Mouse (Mus musculus) intestine, embryonic 16.5 days (tissue): ENCODE data around the gene Eid1. TPM values are rescaled to one million over a fixed set of nuclear protein-coding genes. Genes with fewer than 3 reads are reported as not detected.

ENCODE experiments used
- ATAC-seq: fragments of 200-750 bp; cut with Nextera tagmentation; 2 replicates; pipeline ENCODE4 v1.8.0; 2017; ENCODE audit warnings: moderate TSS enrichment, moderate library complexity
- H3K27ac ChIP-seq: fragments of 300-500 bp; sonication (generic); 2 replicates; pipeline ENCODE4 v1.5.1; 2014; ENCODE audit warnings: mild to moderate bottlenecking, low read length
- H3K27me3 ChIP-seq: fragments of 300-500 bp; sonication (generic); replicated peaks from 2 replicates; pipeline ENCODE4 v1.6.1; 2014; ENCODE audit warnings: low read length, control low read depth, mixed read lengths; ENCODE audit not compliant: control insufficient read depth, insufficient read depth
- H3K36me3 ChIP-seq: fragments of 300-500 bp; sonication (generic); 2 replicates; pipeline ENCODE4 v1.6.1; 2014; ENCODE audit warnings: low read length, control low read depth; ENCODE audit not compliant: control insufficient read depth, insufficient read depth
- H3K4me1 ChIP-seq: fragments of 300-500 bp; sonication (generic); 2 replicates; pipeline ENCODE4 v1.6.1; 2014; ENCODE audit warnings: low read length, control low read depth, mixed read lengths; ENCODE audit not compliant: control insufficient read depth, insufficient read depth
- H3K4me2 ChIP-seq: fragments of 300-500 bp; sonication (generic); 2 replicates; pipeline ENCODE4 v1.6.1; 2014; ENCODE audit warnings: low read depth, low read length, control low read depth
- H3K4me3 ChIP-seq: fragments of 300-500 bp; sonication (generic); 2 replicates; pipeline ENCODE4 v1.5.1; 2014; ENCODE audit warnings: mild to moderate bottlenecking, low read length
- H3K9ac ChIP-seq: fragments of 300-500 bp; sonication (generic); 2 replicates; pipeline ENCODE4 v1.6.1; 2014; ENCODE audit warnings: low read depth, low read length
- H3K9me3 ChIP-seq: fragments of 300-500 bp; sonication (generic); 2 replicates; pipeline ENCODE4 v1.6.1; 2016; ENCODE audit warnings: low read length, control low read depth; ENCODE audit not compliant: control insufficient read depth
- WGBS: fragments of 180-500 bp; shearing (Covaris S2); extraction: QIAGEN DNeasy Blood & Tissue Kit; methylation state at CpG from one replicate; pipeline ENCODE4 v1.1.7; 2014; 5-methylcytosine and 5-hydroxymethylcytosine counted together
- polyA plus RNA-seq: library from polyadenylated mRNA; unstranded; fragments of >200 nt; fragmentation: Nextera tagmentation; extraction: Ambion mirVana; gene quantifications from 2 replicates; pipeline ENCODE4 v1.2.1, GENCODE M21; 2015

The Eid1 gene
- polyA plus RNA-seq, 1 experiment from 2014 or later, result 73.2 TPM

DNA sequence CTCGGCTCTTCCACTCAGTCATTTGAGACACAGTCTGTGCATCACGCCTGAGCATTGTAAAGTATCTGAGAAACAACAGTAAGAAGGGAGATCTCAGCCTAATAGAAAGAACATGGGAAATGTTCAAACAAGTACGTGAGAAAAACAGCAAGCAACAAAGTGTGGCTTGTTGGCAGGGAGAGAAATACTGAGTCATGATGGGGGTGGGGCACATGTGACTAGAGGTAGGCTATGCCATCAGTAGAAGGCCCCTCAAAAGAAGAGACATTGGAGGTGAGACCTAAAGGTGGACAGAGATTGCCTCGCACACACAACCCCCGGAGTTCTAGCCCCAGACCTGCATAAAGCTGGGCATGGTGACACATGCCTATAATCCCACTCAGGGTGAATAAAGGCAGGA lies 7.7 kb upstream of the Eid1 start:
- H3K27ac ChIP-seq, result no peak overlapping the region
- H3K4me2 ChIP-seq, result no peak overlapping the region
- H3K4me3 ChIP-seq, result no peak overlapping the region
- no peaks in the 10 kb centered on the region for H3K36me3 ChIP-seq
- 0 out of 2 replicates have a peak, but pooled peaks cover 5% of the 10 kb centered on the region for H3K4me1 ChIP-seq
- 85% methylated on average over 5 of the region's 5 CpGs for WGBS
- no peak for ATAC-seq
- no peak overlapping the region for H3K9ac ChIP-seq
- H3K27me3 ChIP-seq, result no peaks in the 10 kb centered on the region
- no peaks in the 10 kb centered on the region for H3K9me3 ChIP-seq

DNA sequence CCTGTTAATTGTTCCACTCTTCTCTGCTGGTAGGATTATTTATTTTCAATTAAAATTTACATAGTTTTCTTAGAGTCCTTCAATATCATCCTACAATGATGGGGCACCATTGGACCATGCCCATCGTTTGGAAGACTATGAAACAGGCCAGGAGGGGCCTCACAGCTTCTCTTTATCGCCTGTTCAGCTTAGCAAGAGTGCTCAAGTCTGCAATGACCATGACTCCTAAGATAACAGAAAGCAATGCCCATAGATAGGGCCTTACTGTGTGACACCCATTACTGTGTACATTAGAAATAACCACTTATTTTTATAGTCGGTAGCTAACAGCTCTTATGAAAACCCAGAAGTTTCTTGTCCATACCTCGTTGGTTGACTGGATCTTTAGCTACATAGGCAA lies 7.0 kb upstream of the Eid1 start:
- H3K4me1 ChIP-seq, result no peaks in the 10 kb centered on the region
- 83% methylated on average over 4 of the region's 4 CpGs for WGBS
- no peak overlapping the region for H3K27ac ChIP-seq
- no peak overlapping the region for H3K4me3 ChIP-seq
- no peaks in the 10 kb centered on the region for H3K36me3 ChIP-seq
- no peak overlapping the region for H3K4me2 ChIP-seq
- H3K9ac ChIP-seq, result no peak overlapping the region
- peak; percentile 31; the same call in 1 of the 2 replicates for ATAC-seq
- H3K9me3 ChIP-seq, result no peaks in the 10 kb centered on the region
- H3K27me3 ChIP-seq, result no peaks in the 10 kb centered on the region

DNA sequence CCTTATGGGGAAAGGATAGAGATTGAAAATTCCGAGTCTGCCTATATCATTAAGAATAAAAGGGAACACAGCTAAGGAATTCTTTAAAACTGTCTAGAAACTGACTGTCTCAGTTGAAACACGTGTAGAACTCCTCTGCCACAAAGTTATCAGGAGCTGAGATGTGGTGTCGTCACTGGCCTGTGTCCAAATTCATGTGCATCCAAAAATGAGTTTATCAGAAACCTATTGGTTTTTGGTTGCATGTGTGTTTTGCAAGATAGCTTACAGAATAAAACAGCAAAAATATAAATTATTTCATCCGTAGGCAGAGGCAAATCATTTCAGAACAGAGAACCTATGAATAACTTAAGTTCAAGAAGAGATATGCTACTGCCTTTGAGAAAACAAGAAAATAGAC lies 6.2 kb upstream of the Eid1 start:
- Histone ChIP-seq H3K27me3 (no peaks in the 10 kb centered on the region), H3K36me3 (no peaks in the 10 kb centered on the region), H3K9ac (no peak overlapping the region), H3K4me1 (no peaks in the 10 kb centered on the region), H3K9me3 (no peaks in the 10 kb centered on the region), H3K27ac (no peak overlapping the region), H3K4me3 (no peak overlapping the region), H3K4me2 (no peak overlapping the region)
- no peak for ATAC-seq
- 82% methylated on average over 4 of the region's 4 CpGs for WGBS

DNA sequence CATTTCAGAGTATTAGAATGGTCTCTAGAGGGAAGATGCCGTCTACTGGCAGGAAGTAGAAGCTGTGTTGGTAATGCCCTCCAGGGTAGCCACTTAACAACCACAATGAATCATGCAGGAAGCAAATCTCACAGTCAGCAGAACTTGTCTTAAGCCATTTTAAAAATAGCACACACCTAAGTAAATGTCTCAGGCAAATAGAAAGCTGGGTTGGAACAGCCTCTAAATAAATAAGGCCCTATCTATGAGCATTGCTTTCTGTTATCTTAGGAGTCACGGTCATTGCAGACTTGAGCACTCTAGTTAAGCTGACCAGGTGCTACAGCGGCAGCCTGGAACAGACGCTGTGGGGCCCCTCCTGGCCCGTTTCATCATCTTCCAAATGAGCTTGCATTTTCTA lies 5.7 kb upstream of the Eid1 start:
- H3K27ac ChIP-seq, result no peak overlapping the region
- H3K27me3 ChIP-seq, result no peaks in the 10 kb centered on the region
- no peak overlapping the region for H3K4me2 ChIP-seq
- H3K9me3 ChIP-seq, result no peaks in the 10 kb centered on the region
- no peaks in the 10 kb centered on the region for H3K4me1 ChIP-seq
- WGBS, result 44% methylated on average over 5 of the region's 5 CpGs
- no peak overlapping the region for H3K9ac ChIP-seq
- no peaks in the 10 kb centered on the region for H3K36me3 ChIP-seq
- ATAC-seq, result peak; percentile 84
- H3K4me3 ChIP-seq, result no peak overlapping the region

DNA sequence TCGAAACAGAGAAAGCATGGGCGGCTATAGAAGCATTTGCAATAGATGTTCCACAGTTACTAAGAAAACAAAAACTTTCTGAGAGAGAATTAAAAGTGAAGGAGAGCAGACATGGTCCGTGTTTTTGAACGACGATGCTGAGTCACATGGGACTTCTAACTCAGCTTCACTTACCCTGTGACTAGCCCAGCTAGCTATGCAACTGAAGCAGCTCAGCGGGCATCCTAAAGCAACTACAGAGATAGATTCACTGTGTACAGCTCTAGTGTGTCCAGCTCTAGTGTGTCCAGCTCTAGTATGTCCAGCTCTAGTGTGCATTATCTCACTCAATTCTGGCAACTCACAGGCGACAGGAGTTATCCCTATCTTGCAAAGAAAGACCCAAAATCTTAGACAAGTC lies 5.2 kb upstream of the Eid1 start:
- H3K36me3 ChIP-seq, result no peaks in the 10 kb centered on the region
- H3K27me3 ChIP-seq, result no peaks in the 10 kb centered on the region
- no peak overlapping the region for H3K4me2 ChIP-seq
- 84% methylated on average over 7 of the region's 7 CpGs for WGBS
- no peak overlapping the region for H3K4me3 ChIP-seq
- ATAC-seq, result no peak
- no peaks in the 10 kb centered on the region for H3K9me3 ChIP-seq
- H3K4me1 ChIP-seq, result no peaks in the 10 kb centered on the region
- H3K27ac ChIP-seq, result no peak overlapping the region
- no peak overlapping the region for H3K9ac ChIP-seq

DNA sequence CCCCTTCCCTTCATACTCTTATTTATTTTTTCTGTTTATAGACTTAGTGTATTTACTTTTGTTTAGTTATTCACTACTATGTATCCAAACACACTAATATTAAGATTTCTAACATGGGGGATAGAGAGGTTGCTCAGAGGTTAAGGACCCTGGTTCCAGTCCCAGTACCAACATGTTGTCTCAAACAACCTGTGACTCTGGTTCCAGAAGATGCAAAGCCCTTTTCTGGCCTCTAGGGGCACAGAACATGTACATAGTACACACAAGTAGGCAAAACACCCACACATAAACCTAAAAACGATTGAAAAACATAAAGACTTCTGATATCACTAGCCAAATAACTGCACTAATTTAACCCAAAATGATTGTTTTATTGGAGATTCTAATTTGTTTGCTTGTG lies 2.0 kb upstream of the Eid1 start:
- Histone ChIP-seq H3K9me3 (no peaks in the 10 kb centered on the region), H3K36me3 (no peaks in the 10 kb centered on the region), H3K4me1 (no peaks in the 10 kb centered on the region), H3K4me2 (no peak overlapping the region), H3K27me3 (no peaks in the 10 kb centered on the region), H3K4me3 (no peak overlapping the region), H3K9ac (no peak overlapping the region), H3K27ac (no peak overlapping the region)
- 50% methylated on average over 1 of the region's 1 CpGs for WGBS
- ATAC-seq, result no peak

DNA sequence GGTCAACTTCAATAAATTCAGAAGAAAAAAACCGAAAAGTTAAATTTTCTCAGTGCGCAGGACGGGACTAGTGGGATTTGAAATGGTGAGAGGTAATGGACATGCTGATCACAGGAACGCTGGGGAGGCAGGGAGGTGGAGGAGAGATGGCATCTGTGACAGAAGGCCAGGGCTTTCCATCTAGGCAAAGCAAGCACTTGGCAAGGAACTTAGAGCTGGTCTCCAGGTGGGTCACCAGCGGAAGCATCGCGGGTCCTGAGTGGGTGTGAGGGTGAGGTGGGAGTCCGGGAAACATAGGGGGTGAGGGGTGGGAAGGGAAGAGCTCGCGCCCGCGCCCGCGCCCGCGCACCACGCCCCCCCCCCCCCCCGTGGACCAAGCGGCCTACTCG lies 333 bp upstream of the Eid1 start:
- peak overlapping the region; percentile 93 for H3K9ac ChIP-seq
- H3K4me3 ChIP-seq, result peak overlapping the region; percentile 86
- H3K4me2 ChIP-seq, result peak overlapping the region; percentile 73
- no peak for ATAC-seq
- H3K27me3 ChIP-seq, result no peaks in the 10 kb centered on the region
- H3K27ac ChIP-seq, result peak overlapping the region; percentile 27; the same call in 1 of the 2 replicates
- no peaks in the 10 kb centered on the region for H3K9me3 ChIP-seq
- H3K4me1 ChIP-seq, result no peaks in the 10 kb centered on the region
- WGBS, result 19% methylated on average over 11 of the region's 20 CpGs
- no peaks in the 10 kb centered on the region for H3K36me3 ChIP-seq

DNA sequence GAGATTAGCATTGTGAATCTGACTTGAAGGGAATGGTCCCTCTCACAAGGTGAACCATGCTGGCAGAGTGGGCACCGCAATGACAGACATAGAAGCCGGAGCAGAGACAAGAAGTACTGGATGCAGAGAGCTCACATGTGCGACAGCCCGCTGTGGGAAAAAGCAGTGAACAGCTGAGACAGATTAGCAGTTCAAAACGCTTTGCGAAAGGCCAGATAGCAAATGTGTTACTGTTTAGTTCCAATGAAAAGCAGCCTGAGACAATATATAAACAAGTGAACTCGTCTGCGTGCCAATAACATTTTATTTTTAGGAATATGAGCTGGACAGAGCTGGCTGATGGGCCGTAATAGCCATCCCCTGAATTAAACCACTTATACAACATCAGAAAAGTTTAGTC lies 8.9 kb downstream of the Eid1 start:
- no peak overlapping the region for H3K4me3 ChIP-seq
- no peaks in the 10 kb centered on the region for H3K9me3 ChIP-seq
- no peaks in the 10 kb centered on the region for H3K36me3 ChIP-seq
- WGBS, result 61% methylated on average over 9 of the region's 9 CpGs
- H3K4me2 ChIP-seq, result no peak overlapping the region
- H3K4me1 ChIP-seq, result peaks cover 7% of the 10 kb centered on the region
- no peak overlapping the region for H3K9ac ChIP-seq
- H3K27me3 ChIP-seq, result no peaks in the 10 kb centered on the region
- ATAC-seq, result no peak
- H3K27ac ChIP-seq, result no peak overlapping the region

DNA sequence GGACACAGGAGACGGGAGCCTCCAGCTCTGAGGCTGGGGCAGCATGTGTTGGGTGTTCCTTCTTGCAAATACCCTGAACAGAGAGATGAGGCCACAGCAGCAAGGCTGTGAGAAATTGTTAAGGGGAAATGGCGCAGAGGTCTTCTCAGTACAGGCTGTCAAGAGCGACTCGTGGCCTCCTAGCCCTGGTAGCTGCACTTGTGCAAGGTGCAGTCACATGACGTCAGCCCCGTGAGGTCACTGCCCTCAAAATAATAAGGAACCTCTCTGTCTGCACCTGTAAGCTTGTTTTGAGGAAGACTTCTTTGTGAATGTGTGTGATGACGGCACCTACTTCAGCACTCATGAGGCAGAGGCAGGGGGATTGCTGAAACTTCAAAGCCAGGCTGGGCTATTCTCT lies 11.0 kb downstream of the Eid1 start:
- WGBS, result 74% methylated on average over 7 of the region's 7 CpGs
- ATAC-seq, result peak; percentile 79
- no peak overlapping the region for H3K4me3 ChIP-seq

DNA sequence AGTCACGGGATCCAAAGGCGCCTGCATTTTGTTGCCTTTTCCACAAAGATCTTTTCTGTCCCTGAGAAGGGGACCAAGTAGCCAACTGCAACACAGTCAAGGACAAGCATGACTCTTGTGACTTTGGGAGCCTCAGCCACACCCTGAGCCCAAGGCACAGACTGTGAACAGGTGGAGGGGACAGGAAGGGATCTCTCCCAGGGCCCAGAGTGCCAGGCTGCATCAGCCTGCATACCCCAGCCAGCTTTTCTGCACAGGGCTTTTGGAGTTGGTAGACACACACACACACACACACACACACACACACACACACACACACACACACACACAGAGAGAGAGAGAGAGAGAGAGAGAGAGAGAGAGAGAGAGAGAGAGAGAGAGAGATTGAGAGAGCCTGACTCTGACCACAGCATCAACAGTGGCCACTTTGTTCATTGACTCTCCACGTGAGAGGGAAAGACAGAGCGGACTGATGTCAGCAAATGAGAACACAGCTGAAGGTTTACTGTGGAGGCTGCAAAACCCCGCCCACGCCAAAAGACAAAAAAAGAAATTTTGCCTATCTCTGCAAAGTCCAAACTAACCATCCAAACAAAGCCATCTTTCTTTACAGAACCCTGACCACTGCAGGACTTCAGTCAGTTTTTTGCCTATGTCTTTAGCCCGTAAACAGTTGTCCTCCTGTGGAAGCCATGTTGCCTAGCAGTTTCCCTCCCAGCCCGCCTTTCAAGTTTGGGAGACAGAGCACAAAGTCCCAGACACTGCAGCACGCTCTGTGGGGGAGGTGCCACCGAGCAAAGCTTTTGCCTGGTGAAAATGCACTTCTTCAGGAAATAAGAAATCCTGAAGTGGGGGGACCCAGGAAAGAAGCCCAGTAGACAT lies 11.9 kb downstream of the Eid1 start:
- no peaks in the 10 kb centered on the region for H3K9me3 ChIP-seq
- H3K36me3 ChIP-seq, result no peaks in the 10 kb centered on the region
- ATAC-seq, result peak; percentile 67
- H3K4me3 ChIP-seq, result no peak overlapping the region
- H3K27me3 ChIP-seq, result no peaks in the 10 kb centered on the region
- no peak overlapping the region for H3K9ac ChIP-seq
- H3K27ac ChIP-seq, result no peak overlapping the region
- peaks cover 7% of the 10 kb centered on the region for H3K4me1 ChIP-seq
- 60% methylated on average over 10 of the region's 10 CpGs for WGBS
- no peak overlapping the region for H3K4me2 ChIP-seq

More for the DNA sequence above, 11.0 kb downstream of the Eid1 start:
- Histone ChIP-seq H3K36me3 (no peaks in the 10 kb centered on the region), H3K9me3 (no peaks in the 10 kb centered on the region), H3K27ac (no peak overlapping the region), H3K4me2 (no peak overlapping the region), H3K4me1 (peaks cover 7% of the 10 kb centered on the region), H3K27me3 (no peaks in the 10 kb centered on the region), H3K9ac (no peak overlapping the region)
